Mouse (Mus musculus): Measurements from ENCODE around the gene Pfkl. TPM values are rescaled to one million over a fixed set of nuclear protein-coding genes. Genes with fewer than 3 reads are reported as not detected.
A peak's percentile ranks its signal among the peaks of the same experiment; 100 is the strongest.

The Pfkl gene
- polyA plus RNA-seq, 1 experiment = 122 TPM

GRCm38 (mm10) chr10:77985775-77986174 is 24.1 kb downstream of the Pfkl start:
- Histone ChIP-seq H3K36me3 (ENCODE audit: control insufficient read depth, insufficient read depth) (peaks cover 4% of the 10 kb centered on the region), H3K27me3 (ENCODE audit: control insufficient read depth, insufficient read depth, insufficient read length) (no peaks in the 10 kb centered on the region), H3K79me2 (ENCODE audit: control insufficient read depth, insufficient read depth) (no peaks in the 10 kb centered on the region), H3K4me3 (no peak overlapping the region), H3ac (ENCODE audit: control insufficient read depth, insufficient read length) (no peak overlapping the region), H3K4me2 (ENCODE audit: low read depth) (no peak overlapping the region)
- TF ChIP-seq USF1 (IDR thresholded peaks at IDR 0.05; ENCODE audit: low read depth) = no peak
- peak; percentile 85 for TF ChIP-seq POLR2AphosphoS2 (IDR thresholded peaks at IDR 0.05; ENCODE audit: insufficient read length, low read depth)
- no peak for TF ChIP-seq MYOD1 (IDR thresholded peaks at IDR 0.05; ENCODE audit: control insufficient read depth in 1 of 3, insufficient read length in 2 of 3, low read depth in 2 of 3)
- TF ChIP-seq MYOG (IDR thresholded peaks at IDR 0.05; ENCODE audit: control insufficient read depth in 1 of 3, insufficient read depth in 1 of 3, insufficient read length in 2 of 3, low read depth in 2 of 3) = no peak

- Histone ChIP-seq H3ac (ENCODE audit: control insufficient read depth, insufficient read length) (no peak overlapping the region), H3K27me3 (ENCODE audit: control insufficient read depth, insufficient read depth, insufficient read length) (no peaks in the 10 kb centered on the region), H3K79me2 (ENCODE audit: control insufficient read depth, insufficient read depth) (no peaks in the 10 kb centered on the region), H3K36me3 (ENCODE audit: control insufficient read depth, insufficient read depth) (peaks cover 4% of the 10 kb centered on the region), H3K4me3 (no peak overlapping the region), H3K4me2 (ENCODE audit: low read depth) (no peak overlapping the region)
- no peak for TF ChIP-seq USF1 (IDR thresholded peaks at IDR 0.05; ENCODE audit: low read depth)
- no peak for TF ChIP-seq CEBPB (IDR thresholded peaks at IDR 0.05; ENCODE audit: insufficient read depth, poor library complexity, severe bottlenecking)
- peak; percentile 12 for TF ChIP-seq POLR2AphosphoS2 (IDR thresholded peaks at IDR 0.05; ENCODE audit: insufficient read length, low read depth)
- TF ChIP-seq POLR2A (IDR thresholded peaks at IDR 0.05; ENCODE audit: insufficient read length, low read depth) = no peak
- TF ChIP-seq E2F4 (IDR thresholded peaks at IDR 0.05; ENCODE audit: insufficient read depth) = no peak
- TF ChIP-seq SRF (IDR thresholded peaks at IDR 0.05; ENCODE audit: control insufficient read depth, insufficient read length, low read depth) = no peak
- peak in 1 of 3 experiments; percentile 3 for TF ChIP-seq MYOG (IDR thresholded peaks at IDR 0.05; ENCODE audit: control insufficient read depth in 1 of 3, insufficient read depth in 1 of 3, insufficient read length in 2 of 3, low read depth in 2 of 3)
- no peak for TF ChIP-seq TCF12 (IDR thresholded peaks at IDR 0.05; ENCODE audit: insufficient read depth, poor library complexity, severe bottlenecking)
- TF ChIP-seq REST (IDR thresholded peaks at IDR 0.05; ENCODE audit: insufficient read depth, insufficient read length) = no peak
- no peak for TF ChIP-seq TCF3 (IDR thresholded peaks at IDR 0.05; ENCODE audit: insufficient read length, low read depth)
- TF ChIP-seq MAX (IDR thresholded peaks at IDR 0.05; ENCODE audit: low read depth) = no peak
- no peak for TF ChIP-seq MYOD1 (IDR thresholded peaks at IDR 0.05; ENCODE audit: control insufficient read depth in 1 of 3, insufficient read length in 2 of 3, low read depth in 2 of 3)
Observed at GRCm38 (mm10) chr10:77984660-77985059, 25.2 kb downstream of the Pfkl start.

GRCm38 (mm10) chr10:77978351-77979350 is 31.2 kb downstream of the Pfkl start, which contains the start of gene 1810043G02Rik:
1810043G02Rik (plus strand) TSS chr10:77978524.
- no peaks in the 10 kb centered on the region for H3K79me2 ChIP-seq (ENCODE audit: control insufficient read depth, insufficient read depth)
- peak within 1 kb of the TSS; percentile 37 for H3K4me3 ChIP-seq
- no peaks in the 10 kb centered on the region for H3K36me3 ChIP-seq (ENCODE audit: control insufficient read depth, insufficient read depth)
- peak; percentile 27 for TF ChIP-seq SRF (IDR thresholded peaks at IDR 0.05; ENCODE audit: control insufficient read depth, insufficient read length, low read depth)
- peak; percentile 80 for TF ChIP-seq POLR2A (IDR thresholded peaks at IDR 0.05; ENCODE audit: insufficient read length, low read depth)
- no peak for TF ChIP-seq MYOG (IDR thresholded peaks at IDR 0.05; ENCODE audit: control insufficient read depth in 1 of 3, insufficient read depth in 1 of 3, insufficient read length in 2 of 3, low read depth in 2 of 3)
- H3ac ChIP-seq (ENCODE audit: control insufficient read depth, insufficient read length) = peak within 1 kb of the TSS; percentile 52
- peak within 1 kb of the TSS; percentile 80 for H3K4me2 ChIP-seq (ENCODE audit: low read depth)
- H3K27me3 ChIP-seq (ENCODE audit: control insufficient read depth, insufficient read depth, insufficient read length) = no peaks in the 10 kb centered on the region

DNA sequence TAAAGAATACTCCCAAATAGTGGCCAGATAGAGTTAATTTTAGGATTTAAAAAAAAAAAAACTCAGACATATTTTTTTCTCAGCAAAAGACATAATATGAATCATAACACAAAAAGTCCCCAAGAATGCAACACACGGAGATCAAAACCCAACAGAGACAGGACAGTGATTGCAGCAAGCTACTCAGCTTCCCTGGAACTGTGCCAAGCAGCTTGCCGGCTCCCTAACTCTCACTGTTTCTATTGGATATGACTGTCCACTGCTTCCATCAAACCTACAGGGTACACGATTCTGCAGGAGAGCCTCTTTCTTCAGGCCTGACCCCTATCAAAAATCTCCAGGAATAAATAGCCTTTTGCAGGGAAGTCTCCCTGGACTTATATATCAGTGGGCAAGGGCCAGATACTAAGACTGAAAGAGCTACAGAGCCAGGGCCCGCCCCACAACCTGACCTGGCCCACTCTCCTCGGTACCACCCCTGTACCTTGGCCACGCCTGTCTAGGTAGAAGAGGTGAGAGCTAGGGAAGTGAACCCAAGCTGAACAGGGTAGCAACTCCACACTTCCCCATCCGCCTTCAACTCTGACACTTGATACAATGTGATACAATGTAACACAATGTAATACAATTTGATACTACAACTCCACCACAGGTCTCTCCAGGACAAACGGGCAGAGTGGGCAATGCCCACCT is 33.3 kb downstream of the Pfkl start:
- no peak overlapping the region for H3ac ChIP-seq (ENCODE audit: control insufficient read depth, insufficient read length)
- TF ChIP-seq TCF12 (IDR thresholded peaks at IDR 0.05; ENCODE audit: insufficient read depth, poor library complexity, severe bottlenecking) (no peak), CEBPB (IDR thresholded peaks at IDR 0.05; ENCODE audit: insufficient read depth, poor library complexity, severe bottlenecking) (no peak), MYOG (IDR thresholded peaks at IDR 0.05; ENCODE audit: control insufficient read depth in 1 of 3, insufficient read depth in 1 of 3, insufficient read length in 2 of 3, low read depth in 2 of 3) (no peak), E2F4 (IDR thresholded peaks at IDR 0.05; ENCODE audit: insufficient read depth) (no peak), TCF3 (IDR thresholded peaks at IDR 0.05; ENCODE audit: insufficient read length, low read depth) (no peak), MYOD1 (IDR thresholded peaks at IDR 0.05; ENCODE audit: control insufficient read depth in 1 of 3, insufficient read length in 2 of 3, low read depth in 2 of 3) (no peak), POLR2AphosphoS2 (IDR thresholded peaks at IDR 0.05; ENCODE audit: insufficient read length, low read depth) (no peak), POLR2A (IDR thresholded peaks at IDR 0.05; ENCODE audit: insufficient read length, low read depth) (no peak), USF1 (IDR thresholded peaks at IDR 0.05; ENCODE audit: low read depth) (no peak), MAX (IDR thresholded peaks at IDR 0.05; ENCODE audit: low read depth) (no peak), REST (IDR thresholded peaks at IDR 0.05; ENCODE audit: insufficient read depth, insufficient read length) (no peak), SRF (IDR thresholded peaks at IDR 0.05; ENCODE audit: control insufficient read depth, insufficient read length, low read depth) (no peak)

More for the DNA sequence above, 33.3 kb downstream of the Pfkl start:
- no peak overlapping the region for H3K4me3 ChIP-seq
- H3K79me2 ChIP-seq (ENCODE audit: control insufficient read depth, insufficient read depth) = no peaks in the 10 kb centered on the region
- H3K36me3 ChIP-seq (ENCODE audit: control insufficient read depth, insufficient read depth) = no peaks in the 10 kb centered on the region
- H3K27me3 ChIP-seq (ENCODE audit: control insufficient read depth, insufficient read depth, insufficient read length) = no peaks in the 10 kb centered on the region
- H3K4me2 ChIP-seq (ENCODE audit: low read depth) = no peak overlapping the region
